Mouse (Mus musculus): ENCODE measurements at regions not wholly inside any gene's neighbourhood (a gene's known extent, or its start where the extent isn't known, plus 50 kb on each side); places are given as distances from the start of the nearest gene placed in this dataset.
A peak's percentile ranks its signal among the peaks of the same experiment; 100 is the strongest.

DNA sequence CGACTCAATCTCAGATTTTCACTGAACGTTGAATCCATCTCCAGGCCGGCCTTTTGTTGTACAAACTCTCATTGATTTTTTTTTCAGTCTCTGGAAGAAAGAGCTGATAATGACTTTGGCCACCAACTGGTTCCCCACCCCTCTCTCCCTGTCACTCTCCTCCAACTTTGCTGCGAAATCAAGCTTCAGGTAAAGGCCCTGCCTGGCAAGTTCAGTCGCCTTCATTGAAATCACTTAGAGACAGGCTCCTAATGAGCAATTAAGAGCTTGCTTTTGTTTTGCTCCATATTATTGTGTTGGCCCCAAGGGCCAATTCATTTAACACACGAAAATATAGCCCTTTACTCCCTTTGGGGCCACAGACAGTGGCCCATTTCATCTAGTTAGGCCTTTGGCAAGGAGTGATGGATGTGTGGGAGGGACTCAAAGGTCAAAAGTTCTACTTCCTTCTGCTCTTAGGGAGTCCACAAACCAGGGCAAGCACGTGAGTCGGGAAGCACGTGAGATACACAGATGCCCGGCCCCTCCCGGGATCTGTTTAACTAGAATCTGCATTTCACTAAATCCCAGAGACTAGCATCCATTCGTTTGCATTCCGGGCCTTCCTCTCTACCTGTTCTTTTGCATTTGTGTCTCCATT is 120.0 kb downstream of the Dact1 start:
- DNase-seq = no peak

DNA sequence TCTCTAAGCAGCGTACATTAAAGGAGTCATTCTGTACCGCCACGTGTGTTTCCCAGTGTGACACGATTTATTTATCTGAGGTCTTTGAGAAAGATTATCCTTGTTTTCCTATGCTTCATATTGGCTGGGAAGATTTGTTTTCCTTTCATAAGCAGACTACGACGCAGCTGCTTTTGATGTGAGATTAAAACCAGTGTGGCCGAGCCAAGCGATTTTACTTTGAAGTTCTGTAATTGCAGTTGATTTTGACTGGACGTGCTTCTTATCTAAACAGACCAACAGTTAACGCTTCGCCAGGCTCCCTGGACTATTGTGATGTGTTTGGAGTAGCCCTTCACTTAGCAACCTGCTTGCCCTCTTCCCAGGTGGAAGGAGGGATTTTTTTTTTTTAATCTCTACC is 120.6 kb downstream of the Dact1 start:
- DNase-seq = no peak

- no peak for DNase-seq
Measured at GRCm38 (mm10) chr12:71431116-71431515, 121.4 kb downstream of the Dact1 start.

DNA sequence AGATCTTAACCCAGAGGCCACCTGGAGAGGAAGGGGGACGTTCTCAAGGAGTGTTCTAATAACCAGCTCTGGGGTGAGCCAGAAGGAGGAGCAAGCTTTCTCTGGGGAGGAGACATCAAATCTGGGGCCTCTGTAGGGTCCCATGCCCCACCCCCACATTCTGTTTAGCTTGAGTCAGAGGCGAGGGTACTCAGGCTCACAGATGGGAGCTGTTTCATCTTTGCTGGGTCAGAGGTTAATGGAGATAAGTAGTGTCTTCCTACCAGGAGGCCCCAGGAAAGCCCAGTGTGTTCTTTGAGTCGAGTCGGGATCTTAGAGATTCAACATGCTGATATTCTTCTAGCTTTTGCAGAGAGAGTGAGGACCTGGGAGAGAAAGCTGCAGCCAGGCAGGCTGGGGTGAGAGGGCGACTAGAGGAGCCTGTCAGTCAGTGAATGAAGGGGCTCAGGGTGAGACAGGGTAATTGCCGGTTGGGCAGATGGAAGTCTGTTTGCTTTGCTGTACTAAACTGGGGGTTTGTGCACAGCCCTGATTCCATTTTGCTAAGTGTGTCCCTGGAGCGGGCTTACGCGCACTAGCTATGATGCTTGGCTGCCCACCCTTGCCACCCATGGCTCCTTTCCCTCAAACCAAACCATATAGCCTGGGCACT is 124.0 kb downstream of the Dact1 start:
- DNase-seq = no peak

- peak in 1 of 2 experiments; percentile 6 for DNase-seq
Measured at GRCm38 (mm10) chr12:71438254-71438653, 128.6 kb downstream of the Dact1 start.

GRCm38 (mm10) chr12:71440863-71441262 is 131.2 kb downstream of the Dact1 start:
- no peak for DNase-seq

- DNase-seq = no peak
Measured at GRCm38 (mm10) chr12:71441272-71441671, 131.6 kb downstream of the Dact1 start.

- DNase-seq = no peak
Measured at GRCm38 (mm10) chr12:71446177-71446891, 136.7 kb downstream of the Dact1 start.

- DNase-seq = no peak
Measured at GRCm38 (mm10) chr12:71446892-71447268, 137.2 kb downstream of the Dact1 start.

DNA sequence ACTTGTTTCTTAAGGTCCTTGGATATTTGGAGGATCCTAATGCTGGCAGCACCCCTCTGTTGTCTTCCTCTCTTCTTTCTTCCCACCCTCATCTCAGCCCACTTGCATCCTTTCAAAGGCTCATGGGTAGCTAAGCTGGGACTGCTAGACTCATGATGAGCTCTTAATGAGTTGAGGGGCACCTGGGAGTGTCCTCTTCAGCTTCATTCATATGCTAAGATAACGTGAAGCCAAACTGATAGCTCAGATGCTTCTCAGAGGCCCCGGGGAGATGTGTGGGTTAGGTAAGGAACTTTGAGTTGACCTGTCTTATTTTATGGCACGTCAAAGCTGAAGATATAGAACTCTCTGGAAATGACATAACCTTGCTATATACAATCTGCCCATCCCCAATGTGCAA is 139.3 kb downstream of the Dact1 start:
- no peak for DNase-seq

DNA sequence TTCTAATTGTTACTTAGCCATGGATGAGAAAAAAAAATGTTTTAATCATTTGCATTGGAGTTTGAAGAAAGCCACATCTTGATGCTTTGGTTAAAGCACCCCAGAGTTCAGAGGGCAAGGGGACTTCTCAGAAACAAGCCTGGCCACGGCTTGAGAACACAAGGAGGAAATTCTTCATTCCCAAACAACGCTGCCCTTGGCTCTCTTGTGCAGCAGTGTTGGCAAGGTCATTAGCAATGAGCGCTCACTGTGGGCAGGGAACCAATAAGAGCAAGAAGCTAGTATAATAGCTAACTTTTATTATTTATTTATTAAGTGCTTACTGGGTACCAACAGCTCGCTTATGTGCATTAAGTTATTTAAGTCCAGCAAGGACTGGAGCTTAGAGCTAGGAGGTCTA is 140.4 kb downstream of the Dact1 start:
- DNase-seq = no peak

- DNase-seq = no peak
Measured at GRCm38 (mm10) chr12:71450680-71451463, 141.2 kb downstream of the Dact1 start.

DNA sequence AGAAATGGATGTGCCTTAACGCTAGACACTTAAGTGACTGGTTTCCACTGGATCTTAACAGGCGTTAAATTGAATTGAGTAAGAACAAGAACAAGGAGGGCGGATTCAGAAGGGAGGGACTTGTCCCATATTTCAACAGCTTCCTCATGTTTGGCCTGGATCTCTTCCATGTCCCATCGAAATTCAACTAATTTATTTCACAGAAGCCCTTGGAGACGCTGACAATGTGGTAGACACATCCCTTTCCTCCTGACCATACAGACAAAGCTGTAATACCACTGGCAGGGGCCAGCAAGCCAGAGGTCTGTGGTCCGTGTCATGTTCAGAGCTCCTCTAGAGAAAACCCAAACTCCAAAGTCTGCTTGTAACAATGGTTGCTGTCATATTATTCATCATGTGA is 147.2 kb downstream of the Dact1 start:
- DNase-seq = no peak

- DNase-seq = no peak
Measured at GRCm38 (mm10) chr12:71458559-71459176, 149.0 kb downstream of the Dact1 start.

- DNase-seq = no peak
Measured at GRCm38 (mm10) chr12:71460643-71461042, 151.0 kb downstream of the Dact1 start.

- DNase-seq = no peak
Measured at GRCm38 (mm10) chr12:71467820-71468219, 158.1 kb downstream of the Dact1 start.

DNA sequence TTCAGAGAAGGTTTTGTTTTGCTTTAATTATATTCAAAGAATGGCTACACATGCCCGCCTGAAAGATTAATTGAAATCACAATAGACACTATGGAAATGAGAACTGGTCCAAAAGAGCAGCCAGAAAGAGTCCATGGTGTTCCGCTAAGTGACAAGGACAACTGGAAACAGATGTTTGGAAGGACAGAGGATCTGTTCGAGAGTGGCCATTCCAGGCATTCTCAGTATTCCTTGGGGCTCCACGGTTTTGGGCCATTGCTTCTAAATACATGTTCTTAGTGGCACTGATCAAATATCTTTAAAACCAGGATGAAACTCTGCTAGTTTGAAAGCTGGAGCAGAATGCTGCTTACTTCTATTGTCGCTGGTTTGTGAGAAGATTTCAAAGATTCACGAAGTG is 158.6 kb downstream of the Dact1 start:
- DNase-seq = no peak

DNA sequence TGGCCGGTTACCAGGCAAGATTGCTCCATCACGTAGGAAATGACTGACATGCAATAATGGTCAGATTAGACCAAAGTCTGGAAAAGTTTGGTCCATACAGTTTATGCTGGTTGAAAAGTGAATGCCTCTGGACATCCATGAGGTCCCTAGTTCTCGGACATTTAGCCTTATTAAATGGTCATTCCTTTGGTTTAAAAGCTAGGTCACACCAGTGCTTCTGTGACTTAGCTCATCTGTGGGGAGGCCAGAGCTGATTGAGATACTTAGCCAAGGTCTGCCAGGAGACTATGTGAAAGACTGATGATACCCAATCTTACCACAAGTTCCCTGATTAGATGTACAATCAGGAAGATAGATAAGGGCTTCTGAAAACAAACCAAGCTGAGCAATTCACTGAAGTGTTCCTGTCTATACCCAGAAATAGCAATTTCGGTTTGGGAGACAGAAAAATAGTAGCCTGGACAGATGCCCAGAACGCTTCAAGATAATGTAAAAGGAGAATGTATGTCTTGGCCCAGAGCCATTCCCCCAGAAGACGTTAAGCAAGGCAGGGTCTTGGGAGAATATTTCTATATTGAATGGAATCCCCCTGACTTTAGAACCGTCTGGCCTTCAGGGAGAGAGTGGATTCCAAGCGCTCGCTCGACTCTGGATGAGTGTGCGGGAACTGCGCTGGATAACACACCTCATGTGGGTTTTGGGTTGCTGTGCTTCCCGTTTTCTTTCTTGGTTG is 161.5 kb downstream of the Dact1 start:
- no peak for DNase-seq

DNA sequence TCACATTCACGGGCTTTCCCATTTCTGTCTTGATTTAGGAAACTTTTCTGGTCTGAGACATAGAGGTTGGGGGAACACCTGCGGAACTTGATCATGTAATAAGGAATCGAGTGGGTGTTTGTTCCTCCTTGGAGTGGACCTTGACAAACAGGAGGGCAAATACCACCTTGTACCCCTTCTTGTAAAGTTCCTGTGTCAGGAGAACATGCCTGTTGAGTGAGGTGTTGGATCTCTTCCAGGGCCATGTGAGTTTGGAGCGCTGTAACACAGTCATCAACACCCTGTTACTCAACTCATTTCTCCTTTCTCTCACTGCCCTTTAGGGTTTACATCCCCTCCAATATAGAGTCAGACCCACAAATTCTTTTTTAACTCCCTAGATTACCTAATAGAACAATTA is 162.0 kb downstream of the Dact1 start:
- no peak for DNase-seq

- no peak for DNase-seq
Measured at GRCm38 (mm10) chr12:71476238-71476637, 166.6 kb downstream of the Dact1 start.

DNA sequence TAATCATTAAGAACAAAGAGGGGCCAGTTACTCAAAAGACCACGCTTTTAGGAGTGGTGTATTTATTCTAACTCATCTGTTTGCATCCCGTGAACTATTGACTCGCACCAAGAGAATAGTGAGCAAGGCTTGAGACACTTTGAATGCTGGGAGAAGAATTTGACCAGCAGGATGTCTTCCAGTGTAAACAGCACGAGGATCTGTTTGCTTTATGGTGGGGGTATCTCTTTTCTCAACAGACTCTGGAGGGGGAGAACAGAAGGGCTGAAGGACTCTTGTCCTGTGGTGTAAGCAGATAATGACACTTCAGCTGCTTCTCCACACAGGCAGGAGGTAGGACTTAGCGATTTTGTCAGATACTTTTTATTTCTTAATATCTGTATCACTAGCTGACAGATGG is 168.0 kb downstream of the Dact1 start:
- DNase-seq = no peak

DNA sequence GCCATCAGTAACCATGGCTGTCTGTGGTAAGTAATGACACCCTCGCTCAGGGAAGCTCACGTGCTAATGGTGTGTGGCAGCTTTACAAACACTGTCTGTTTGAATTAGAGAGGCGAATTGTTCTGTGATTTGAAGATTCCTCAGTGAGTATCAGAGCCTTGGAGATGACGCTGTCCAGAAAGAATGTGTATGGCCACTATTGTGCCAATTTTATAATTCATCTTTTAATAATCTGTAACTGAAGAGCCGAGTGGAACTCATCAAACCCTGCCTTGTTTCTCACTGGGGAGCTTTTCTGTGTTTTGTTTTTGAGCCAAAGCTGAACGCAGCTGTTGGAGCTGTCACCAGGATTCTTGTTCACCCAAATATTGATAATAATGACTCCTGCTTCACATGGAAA is 171.7 kb downstream of the Dact1 start:
- no peak for DNase-seq
